Mouse (Mus musculus) spleen, postnatal 4 days (tissue): ENCODE measurements around the gene Rgl2.

Experiments
- DNase-seq, 2 experiments: peaks; one replicate each; pipeline ENCODE4 v3.0.0; 2022; ENCODE audit warnings: low spot score in 2 of 2

Rgl2 gene

GRCm38 (mm10) chr17:33968489-33968888 lies 39.1 kb downstream of the Rgl2 start:
- peak; percentile 77 to 89 for DNase-seq

- no peak for DNase-seq
These were observed 39.6 kb downstream of the Rgl2 start for GRCm38 (mm10) chr17:33968927-33969326.

GRCm38 (mm10) chr17:33969394-33969793 lies 40.1 kb downstream of the Rgl2 start:
- no peak for DNase-seq

DNA sequence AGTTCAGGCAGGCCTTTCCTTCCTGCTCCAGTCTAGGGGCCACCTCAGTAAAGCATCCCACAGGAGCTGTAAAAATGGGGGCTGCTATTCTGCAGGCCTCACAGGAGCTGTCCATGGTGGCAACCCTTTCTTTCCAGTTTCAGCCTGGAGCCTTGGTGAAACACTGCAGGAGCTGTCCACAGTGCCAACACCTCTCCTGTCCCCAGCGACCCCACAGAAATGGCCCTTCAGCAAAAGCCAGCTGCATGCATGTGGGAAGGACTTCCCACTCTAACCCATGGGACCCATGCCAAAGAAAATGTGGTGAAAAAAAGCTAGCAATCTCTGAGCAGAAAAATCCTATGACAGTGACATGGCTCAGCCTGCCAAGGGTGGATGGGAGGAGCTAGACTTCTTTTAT lies 43.3 kb downstream of the Rgl2 start:
- DNase-seq, result no peak

GRCm38 (mm10) chr17:33973572-33973971 lies 44.2 kb downstream of the Rgl2 start:
- DNase-seq, result no peak

GRCm38 (mm10) chr17:33977861-33978557 lies 48.7 kb downstream of the Rgl2 start:
- DNase-seq, result no peak

DNA sequence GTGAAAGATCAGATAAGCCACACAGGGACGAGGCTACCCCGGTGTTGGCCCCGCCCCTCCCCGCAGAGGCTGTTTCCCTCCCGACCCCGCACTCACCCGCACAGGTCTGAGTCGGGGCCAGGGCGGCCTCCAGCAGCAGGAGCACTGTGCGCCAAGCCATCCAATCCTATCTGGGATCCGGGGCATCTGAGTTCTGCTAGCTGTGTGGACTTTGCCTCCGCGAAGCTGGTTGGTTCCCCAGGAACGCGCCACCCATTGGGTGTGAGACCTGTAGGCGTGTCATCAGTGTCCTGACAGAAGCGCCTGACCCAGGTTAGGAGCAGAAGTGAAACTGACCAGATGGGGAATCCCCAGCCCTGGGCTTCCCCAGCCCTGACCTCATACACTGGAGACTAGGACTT lies 49.3 kb downstream of the Rgl2 start:
- DNase-seq, result peak; percentile 77 to 86

DNA sequence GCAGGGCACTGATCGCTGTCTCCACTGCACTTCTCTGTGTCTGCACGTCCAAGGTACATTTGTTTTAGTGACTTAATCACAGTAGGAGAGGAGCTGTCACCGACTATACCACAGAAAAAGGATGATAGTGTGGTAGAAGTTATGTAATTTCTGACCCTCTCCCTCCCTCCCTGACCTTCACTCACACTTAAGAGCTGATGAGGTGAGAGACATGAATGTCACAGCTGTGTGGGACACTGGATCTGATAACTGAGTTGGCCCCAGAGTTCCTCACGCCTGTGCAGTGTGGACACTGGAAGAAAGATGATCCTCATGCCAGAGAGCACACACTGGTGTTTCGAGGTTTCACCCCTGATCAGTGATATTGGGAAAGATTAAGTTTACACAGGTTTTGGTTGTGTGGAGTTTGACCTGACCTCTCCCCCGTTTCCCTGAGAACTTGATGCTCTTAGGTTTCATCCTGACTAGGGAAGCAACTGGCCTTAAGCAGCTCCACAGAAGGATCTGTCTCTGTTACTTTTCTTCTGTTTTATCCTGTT lies 50.2 kb downstream of the Rgl2 start:
- no peak for DNase-seq

- DNase-seq, result no peak
These were observed 51.1 kb downstream of the Rgl2 start for GRCm38 (mm10) chr17:33980181-33981035.

- peak; percentile 82 to 87 for DNase-seq
These were observed 52.0 kb downstream of the Rgl2 start for GRCm38 (mm10) chr17:33981192-33981909.

- peak; percentile 71 to 91 for DNase-seq
These were observed 52.8 kb downstream of the Rgl2 start for GRCm38 (mm10) chr17:33982136-33982535.
